Mouse (Mus musculus): ENCODE results near the gene Tbx10.

GRCm38 (mm10) chr19:3996747-3997146 lies 4.2 kb downstream of the Tbx10 start:
- TF ChIP-seq CTCF (IDR thresholded peaks at IDR 0.05; ENCODE audit: extremely low read depth, insufficient read length, insufficient replicate concordance, low read depth, low read length) (no peak), POLR2A (IDR thresholded peaks at IDR 0.05; ENCODE audit: low read depth, low read length) (no peak)

Measured in small intestine, adult 2 months (tissue).